Mouse (Mus musculus): ENCODE data around the gene Reps2. TPM values are rescaled to one million over a fixed set of nuclear protein-coding genes. Genes with fewer than 3 reads are reported as not detected.

Gene Reps2
- polyA plus RNA-seq, 1 experiment, result not detected

DNA sequence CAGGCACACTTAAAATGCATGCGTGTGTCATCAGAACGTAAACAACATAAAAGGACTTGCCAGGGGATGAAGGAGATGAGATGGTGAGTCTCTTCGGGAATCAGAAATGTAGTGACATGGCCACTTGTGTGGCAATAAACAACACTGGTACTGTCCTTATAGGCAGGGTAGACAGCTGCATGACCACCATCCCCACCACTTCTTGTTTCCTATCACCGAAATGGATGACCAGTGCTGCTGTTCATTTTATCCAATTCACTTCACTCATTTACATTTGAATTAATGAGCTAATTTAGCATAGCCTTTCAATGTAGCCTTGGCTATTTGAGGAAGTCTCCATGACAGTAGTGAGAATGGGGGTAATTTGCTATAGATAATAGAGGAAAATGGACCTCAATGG, 236.2 kb downstream of the Reps2 start:
- peaks cover 10% of the 10 kb centered on the region for H3K27me3 ChIP-seq (replicated peaks)
- TF ChIP-seq GATA1 (IDR thresholded peaks at IDR 0.05; ENCODE audit: borderline replicate concordance, low read length) (no peak), FLI1 (IDR thresholded peaks at IDR 0.05; ENCODE audit: low read length) (no peak)
- H3K36me3 ChIP-seq (replicated peaks; ENCODE audit: low read length), result no peaks in the 10 kb centered on the region
- no peaks in the 10 kb centered on the region for H3K4me1 ChIP-seq
- H3K9me3 ChIP-seq, result no peaks in the 10 kb centered on the region
- H3K4me3 ChIP-seq (replicated peaks), result no peak overlapping the region

DNA sequence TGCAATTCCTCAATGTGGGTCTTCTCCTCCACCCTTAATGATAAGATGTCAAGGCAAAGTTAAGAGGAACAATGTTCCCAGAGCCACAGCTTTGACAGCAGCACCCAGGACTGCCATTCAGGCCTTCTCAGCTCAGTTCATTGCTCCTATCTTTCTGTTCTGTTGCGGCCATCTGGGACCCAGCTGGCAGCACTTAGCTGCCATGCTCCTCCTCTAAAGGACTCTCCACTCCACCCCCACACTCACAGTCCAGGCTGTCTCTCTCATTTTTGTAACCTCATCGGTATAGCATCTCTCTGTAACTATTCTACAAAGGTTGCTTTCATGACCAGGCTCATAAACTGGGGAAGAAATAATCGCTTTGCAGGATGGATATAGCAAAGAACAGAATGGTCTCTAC, 241.0 kb downstream of the Reps2 start:
- H3K4me1 ChIP-seq, result no peaks in the 10 kb centered on the region
- no peaks in the 10 kb centered on the region for H3K36me3 ChIP-seq (replicated peaks; ENCODE audit: low read length)
- no peak overlapping the region for H3K4me3 ChIP-seq (replicated peaks)
- peaks cover 8% of the 10 kb centered on the region for H3K27me3 ChIP-seq (replicated peaks)
- TF ChIP-seq GATA1 (IDR thresholded peaks at IDR 0.05; ENCODE audit: borderline replicate concordance, low read length) (no peak), FLI1 (IDR thresholded peaks at IDR 0.05; ENCODE audit: low read length) (no peak)
- no peaks in the 10 kb centered on the region for H3K9me3 ChIP-seq

DNA sequence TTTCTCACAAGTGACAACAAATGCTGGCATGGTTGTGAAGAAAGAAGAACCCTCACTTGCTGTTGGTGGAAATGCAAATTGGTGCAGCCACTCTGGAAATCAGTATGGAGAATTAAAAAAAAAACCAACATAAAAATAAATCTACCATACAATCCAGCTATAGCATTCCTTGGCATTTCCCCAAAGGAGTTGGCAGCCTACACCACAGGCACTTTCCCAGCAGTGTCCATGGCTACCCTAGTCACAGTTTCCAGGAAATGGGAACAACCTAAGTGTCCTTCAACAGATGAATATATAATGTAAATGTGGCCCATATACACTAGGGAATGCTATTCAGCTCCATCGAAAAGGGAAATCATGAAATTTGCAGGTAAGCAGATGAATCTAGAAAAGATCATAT, 262.7 kb downstream of the Reps2 start:
- H3K4me3 ChIP-seq (replicated peaks), result no peak overlapping the region
- H3K27me3 ChIP-seq (replicated peaks), result no peaks in the 10 kb centered on the region
- H3K4me1 ChIP-seq, result no peaks in the 10 kb centered on the region
- TF ChIP-seq FLI1 (IDR thresholded peaks at IDR 0.05; ENCODE audit: low read length) (no peak), GATA1 (IDR thresholded peaks at IDR 0.05; ENCODE audit: borderline replicate concordance, low read length) (no peak)
- no peaks in the 10 kb centered on the region for H3K9me3 ChIP-seq
- no peaks in the 10 kb centered on the region for H3K36me3 ChIP-seq (replicated peaks; ENCODE audit: low read length)

DNA sequence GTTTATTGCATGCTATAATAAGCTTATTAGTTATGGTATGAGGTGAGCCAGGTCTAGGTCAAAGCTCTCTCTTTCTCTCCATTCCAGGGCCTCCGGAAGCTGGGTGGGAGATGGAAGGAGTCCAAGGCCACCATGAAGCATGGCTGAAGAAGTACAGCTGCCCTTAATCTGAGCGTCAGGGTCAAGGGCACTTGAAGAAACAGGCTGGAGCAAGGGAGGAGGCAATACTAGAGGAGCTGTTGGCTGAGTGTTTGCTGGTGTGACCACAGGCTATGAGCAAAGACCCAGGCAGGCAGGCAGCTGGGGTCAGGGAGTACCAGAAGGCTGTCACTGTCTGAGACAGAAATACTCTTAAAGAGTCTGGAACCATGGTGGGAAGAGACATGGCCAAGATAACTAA, 280.2 kb downstream of the Reps2 start:
- H3K4me3 ChIP-seq (replicated peaks), result no peak overlapping the region
- H3K36me3 ChIP-seq (replicated peaks; ENCODE audit: low read length), result no peaks in the 10 kb centered on the region
- TF ChIP-seq FLI1 (IDR thresholded peaks at IDR 0.05; ENCODE audit: low read length) (no peak), GATA1 (IDR thresholded peaks at IDR 0.05; ENCODE audit: borderline replicate concordance, low read length) (no peak)
- H3K27me3 ChIP-seq (replicated peaks), result peaks cover 9% of the 10 kb centered on the region
- H3K9me3 ChIP-seq, result 0 out of 2 replicates have a peak, but pooled peaks cover 3% of the 10 kb centered on the region
- no peaks in the 10 kb centered on the region for H3K4me1 ChIP-seq

Other genes with a start within 250 kb of the Reps2 start
- 3.9 and 30.8 TPM in 2 replicates for gene Rbbp7, start 116.8 kb upstream of the Reps2 start, polyA plus RNA-seq (2012; ENCODE audit: insufficient read depth, low replicate concordance)
- gene Txlng, start 185.8 kb upstream of the Reps2 start, polyA plus RNA-seq (2012; ENCODE audit: insufficient read depth, low replicate concordance), result 0.56 and 1.6 TPM in 2 replicates
- gene Syap1, start 244.8 kb upstream of the Reps2 start, polyA plus RNA-seq (2012; ENCODE audit: insufficient read depth, low replicate concordance), result 9.4 TPM in 1 of 2 replicates, not detected in the other

All from megakaryocyte, embryonic 14.5 days (primary cell).